Mouse (Mus musculus): ENCODE measurements around the gene Wnk1.
"Not testable (repeated sequence)": the region's sequence is repeated elsewhere in the genome, so short reads cannot be mapped to it uniquely, and the experiment has no call there.

The Wnk1 gene

DNA sequence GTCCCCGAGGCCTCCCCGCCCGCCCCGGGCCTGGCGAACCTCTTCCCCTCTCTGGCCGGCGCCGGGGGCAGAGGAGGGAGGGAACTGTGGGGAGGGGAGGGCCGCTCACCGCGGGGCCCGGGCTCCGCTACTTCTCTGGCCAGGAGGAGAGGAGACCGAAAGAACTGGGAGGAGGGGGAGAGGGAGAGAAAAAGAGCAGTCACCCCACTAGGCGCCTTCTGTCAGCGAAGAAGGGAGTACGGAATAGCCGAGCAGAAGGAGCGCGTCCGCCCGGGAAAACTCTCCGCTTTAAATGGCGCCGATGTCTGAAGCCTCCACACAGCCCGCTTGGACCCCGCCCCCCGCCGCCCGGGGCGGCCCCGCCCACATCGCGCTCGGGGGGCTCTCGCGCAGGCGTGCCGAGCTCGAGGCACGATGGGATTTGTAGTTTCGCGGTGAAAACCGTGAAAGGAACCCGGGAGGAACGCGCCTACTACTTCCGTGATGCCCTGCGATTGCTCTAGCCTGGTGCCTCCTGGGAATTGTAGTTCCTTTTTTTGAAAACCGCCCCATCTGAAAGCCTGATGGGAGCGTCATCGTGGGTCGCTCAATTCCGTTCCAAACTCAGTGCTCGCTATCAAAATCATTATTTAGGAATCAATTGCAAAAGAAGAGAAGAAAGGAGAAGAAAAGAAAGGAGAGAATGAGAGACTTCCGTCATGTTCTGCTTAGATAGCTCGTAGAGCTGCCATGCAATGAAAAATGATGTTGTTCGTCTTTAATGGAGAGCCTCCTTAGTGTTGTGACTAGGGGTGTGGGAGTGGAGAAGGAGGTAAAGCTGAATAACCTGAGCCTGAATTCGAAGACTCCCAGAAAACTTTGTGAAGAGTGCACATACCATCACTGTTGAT, at the start of gene Wnk1:
Gene Wnk1, minus strand, starts transcription at position 307 of the 890 bp plus-strand sequence.
- peak; percentile 99 for DNase-seq

DNA sequence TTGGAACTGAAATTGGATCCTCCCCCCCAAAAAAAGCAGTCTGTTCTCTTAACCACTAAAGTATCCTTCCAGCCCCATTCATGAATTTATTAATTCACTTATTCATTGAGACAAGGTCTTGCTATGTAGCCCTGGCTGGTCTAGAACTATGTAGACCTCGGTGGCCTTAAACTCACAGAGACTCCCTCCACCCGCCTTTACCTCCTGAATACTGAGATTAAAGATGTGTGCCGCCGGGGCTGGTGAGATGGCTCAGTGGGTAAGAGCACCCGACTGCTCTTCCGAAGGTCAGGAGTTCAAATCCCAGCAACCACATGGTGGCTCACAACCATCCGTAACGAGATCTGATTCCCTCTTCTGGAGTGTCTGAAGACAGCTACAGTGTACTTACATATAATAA, 48.6 kb upstream of the Wnk1 start:
- not testable (repeated sequence) for DNase-seq

DNA sequence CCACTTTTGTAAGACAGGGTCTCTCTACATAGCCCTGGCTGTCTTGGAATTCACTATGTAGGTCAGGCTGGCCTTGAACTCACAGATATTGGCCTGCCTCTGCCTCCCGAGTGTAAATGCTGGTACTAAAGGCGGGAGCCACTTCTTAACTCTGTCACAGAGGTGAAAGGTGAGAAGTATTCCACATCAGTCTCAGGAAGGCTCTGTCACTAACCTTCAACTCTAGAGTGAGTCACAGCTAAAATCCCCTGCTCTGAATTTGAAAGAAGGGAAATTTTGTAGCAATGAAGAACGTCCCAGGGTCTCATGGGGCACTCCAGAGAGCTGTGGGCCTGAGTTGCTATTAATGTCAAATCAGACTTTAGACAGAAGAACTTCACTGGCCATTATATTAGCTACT, 47.4 kb upstream of the Wnk1 start:
- DNase-seq = no peak

DNA sequence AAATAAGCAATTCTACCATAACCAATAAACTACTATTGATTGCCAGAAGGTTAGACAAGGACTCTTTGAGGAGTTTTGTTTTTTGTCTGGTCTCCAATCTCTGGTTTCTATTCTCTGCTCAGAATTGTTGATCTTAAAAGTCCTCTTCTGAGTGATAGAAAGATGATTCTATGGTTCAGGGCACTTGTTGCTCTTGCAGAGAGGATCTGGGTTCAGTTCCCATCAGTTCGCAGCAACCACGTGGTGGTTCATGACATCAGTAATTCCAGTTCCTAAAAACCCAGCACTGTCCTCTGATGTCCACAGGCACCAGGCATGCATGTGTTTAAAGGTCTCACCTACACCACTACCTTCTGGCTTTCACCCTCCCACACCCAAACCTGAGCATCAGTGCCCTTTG, 46.5 kb upstream of the Wnk1 start:
- DNase-seq = no peak

DNA sequence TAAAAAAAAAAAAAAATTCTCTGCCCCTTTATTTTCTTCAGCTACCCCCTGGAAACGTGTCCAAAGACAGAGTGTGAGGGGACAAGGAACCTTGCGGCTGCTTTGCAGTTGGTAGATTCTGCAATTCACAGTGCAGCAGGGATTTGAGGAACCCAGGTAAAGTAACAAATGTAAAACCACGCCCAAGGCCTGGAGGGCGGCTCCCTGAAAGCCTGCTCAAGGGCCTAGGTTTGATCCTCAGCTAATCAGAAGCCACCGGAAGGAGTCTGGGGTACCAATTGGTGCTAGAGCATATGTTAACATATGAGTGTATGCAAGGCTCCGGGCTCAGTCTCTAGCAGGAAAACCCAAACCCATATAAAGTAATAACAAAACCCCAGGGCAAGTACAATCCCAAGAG, 45.0 kb upstream of the Wnk1 start:
- DNase-seq = no peak

DNA sequence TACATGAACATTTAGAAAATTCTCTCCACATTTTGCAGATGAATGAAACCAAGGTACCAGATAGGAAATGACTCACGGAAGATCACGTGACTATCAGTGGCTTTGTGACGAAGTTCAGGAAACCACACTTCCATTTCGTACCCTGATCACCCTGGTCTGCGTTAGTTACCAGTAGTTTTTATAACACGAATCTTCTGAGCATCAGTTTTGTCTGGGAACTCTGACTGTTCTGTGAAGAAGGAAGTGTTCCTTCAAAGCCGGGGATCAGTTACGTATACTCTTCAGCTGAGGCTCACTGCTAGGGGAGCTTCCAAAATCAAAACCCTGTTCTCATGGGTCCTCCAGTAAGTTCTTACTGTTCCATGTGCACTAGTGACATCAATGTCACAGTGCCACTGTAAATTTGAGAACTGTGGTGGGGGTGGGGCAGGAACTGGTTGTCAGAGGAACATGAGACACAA, 44.5 kb upstream of the Wnk1 start:
- DNase-seq = no peak

DNA sequence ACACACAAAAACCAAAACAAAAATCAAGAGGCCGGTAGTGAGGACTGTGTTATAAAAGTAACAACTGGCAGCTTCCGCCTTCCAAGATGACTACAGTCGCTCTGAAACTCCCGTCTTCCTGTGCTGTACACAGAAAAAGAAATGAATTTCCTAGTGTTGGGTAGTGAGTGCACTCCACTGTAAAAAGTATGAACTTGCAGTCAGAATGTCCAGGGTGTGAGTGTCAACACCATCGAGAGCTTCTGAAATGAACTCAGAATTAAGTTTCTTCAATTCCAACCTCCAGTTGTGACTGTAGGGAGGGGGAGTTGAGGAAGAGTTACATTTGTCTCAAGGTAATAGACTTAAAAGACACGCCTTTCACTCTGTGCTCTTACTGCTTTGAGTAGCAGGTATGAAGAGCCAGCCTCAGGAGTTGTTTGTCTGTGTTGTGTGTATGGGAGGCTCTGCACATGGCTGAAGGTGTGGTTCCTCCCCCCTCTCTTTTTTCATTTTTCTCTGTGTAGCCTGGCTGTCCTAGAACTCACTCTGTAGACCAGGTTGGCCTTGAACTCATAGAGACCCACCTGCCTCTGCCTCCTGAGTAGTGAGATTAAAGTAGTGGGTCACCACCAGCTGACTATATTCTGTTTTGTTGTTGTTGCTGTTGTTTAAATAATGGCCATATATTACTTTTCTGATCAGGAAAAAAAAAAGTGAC, 43.9 kb upstream of the Wnk1 start:
- DNase-seq = no peak

DNA sequence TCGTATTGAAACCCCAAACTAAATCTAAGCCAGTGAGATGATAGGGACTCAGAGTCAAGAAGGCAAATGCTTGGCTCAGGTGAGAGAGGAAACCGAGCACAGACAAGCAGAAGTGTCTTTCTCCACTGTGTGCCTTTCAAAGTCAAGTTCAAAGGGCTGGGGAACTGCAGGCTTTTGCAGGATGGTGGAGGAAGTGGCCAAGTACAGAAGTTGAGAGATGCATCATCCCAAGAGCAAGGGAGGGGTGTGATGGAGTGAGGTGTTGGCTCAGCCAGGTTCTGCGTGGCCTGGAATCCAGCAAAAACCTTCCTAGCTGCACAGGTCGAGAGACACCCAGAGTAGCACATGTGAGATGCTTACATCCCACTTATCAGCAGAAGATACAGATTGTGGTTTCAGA, 43.0 kb upstream of the Wnk1 start:
- no peak for DNase-seq

DNA sequence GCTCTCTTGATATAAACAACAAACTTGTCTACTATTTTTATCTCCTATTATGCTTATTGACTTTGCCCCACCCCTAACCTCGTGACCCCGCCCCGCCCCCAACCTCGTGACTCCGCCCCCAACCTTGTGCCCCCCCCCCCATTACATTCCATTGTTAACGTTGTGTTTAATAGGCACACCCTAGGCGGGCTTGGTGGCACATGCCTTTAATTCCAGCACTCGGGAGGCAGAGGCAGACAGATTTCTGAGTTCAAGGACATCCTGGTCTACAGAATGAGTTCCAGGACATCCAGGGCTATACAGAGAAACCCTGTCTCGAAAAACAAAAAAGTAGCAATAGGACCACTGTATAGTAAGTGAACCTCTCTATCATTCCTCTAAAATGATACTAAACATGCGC, 41.1 kb upstream of the Wnk1 start:
- no peak for DNase-seq

DNA sequence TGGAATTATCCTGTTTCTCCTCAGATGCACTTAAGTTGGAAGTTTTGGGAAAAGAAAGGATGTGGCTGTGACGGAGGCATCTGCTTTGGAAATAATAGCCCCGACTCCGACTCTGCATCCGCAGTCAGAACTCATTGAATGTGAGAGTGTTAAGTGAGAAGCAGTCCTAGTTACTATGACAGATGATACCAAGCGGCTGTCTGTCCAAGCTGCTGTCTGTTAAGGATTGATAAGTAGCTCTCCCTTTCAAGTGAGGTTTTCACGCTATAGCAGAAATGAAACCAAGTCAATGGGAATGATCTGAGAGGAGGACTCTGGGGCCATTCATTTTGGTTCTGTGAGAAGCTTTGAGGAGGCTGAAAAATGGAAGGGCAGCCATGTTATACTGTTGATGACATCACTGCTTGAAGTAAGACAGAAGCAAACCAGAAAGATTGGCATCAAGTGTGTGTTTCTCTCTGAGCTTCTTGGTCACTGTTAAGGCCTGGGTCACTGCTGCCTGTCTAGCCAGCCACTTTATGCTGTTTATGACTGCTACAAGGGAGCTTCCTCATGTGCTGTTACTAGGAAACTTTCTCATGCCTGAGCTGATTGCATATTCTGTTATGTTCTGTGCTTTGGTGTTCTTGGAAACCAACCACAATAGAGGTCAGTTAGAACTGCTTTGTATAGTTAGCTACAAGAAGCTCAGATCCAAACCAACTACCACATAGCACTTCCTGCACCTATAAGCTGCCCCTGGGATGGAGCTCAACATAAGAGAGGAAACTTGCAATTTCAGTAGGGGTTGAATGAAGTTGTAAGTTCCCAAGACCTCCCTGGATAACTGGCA, 38.4 kb upstream of the Wnk1 start:
- DNase-seq = no peak

DNA sequence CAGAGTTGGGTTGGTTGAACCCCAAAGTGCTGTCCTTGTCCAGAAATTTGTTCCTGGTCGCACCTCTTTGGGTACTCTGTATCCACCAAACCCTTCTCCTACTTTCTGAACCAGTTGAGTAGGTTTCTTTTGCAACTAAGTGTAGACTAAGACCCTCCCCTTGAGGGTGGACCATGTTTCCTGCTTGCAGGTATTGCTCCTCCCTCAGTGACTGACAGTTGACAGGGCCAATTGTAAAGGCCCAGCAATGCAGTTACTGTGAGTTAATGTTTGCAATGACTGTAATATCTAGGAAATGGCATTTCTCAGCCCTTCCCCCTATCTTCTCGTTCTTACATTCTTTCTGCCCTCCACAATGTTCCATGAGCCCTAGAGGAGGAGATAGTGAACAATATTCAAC, 34.2 kb upstream of the Wnk1 start:
- DNase-seq = no peak

DNA sequence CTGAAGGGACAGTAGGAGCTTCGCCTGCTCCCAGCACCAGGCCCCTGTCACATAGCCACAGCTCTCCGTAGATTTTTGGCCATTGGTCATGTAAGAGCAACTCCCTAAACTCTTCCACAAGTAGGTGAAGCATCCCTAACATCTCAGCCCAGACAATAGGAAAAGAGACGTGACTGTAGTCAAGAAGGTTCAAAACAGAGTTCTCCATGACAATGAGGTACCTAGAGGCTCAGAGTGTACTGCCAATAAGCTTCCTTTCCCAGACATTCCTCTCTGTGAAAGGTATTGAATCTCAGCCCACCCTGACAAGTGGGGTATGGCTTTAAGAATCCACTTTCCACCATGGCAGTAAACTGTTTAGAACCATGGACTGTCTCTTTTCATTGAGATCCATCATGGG, 31.1 kb upstream of the Wnk1 start:
- no peak for DNase-seq

DNA sequence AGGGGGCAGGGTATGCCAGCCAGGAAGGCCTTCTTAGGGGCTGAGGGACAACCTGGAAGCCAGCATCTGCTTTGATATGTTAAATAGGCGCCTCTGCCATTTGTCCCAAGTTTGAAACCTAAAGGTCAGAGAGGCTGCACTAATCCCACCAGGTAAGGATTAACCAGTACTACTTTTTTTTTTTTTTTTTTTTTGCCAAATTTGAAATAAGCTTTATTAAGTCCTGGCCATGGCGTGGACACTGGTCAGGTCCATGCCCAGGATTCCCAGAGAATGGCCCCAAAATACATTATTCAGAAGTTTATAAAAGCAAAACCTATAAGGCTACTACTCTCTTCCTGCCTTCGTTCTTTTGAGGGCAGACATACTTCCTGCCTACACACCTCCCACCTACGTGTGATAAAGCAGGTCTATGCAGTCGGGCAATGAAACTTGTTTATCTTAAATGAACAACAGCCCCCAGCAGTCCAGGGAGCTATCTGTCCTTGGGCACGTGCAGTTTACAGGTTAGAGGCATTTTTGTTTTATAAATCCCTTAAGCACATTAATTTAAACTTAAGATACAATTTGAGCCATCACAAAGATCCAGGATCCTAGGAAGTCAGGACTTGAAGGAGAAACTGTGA, 27.2 kb upstream of the Wnk1 start:
- no peak for DNase-seq

DNA sequence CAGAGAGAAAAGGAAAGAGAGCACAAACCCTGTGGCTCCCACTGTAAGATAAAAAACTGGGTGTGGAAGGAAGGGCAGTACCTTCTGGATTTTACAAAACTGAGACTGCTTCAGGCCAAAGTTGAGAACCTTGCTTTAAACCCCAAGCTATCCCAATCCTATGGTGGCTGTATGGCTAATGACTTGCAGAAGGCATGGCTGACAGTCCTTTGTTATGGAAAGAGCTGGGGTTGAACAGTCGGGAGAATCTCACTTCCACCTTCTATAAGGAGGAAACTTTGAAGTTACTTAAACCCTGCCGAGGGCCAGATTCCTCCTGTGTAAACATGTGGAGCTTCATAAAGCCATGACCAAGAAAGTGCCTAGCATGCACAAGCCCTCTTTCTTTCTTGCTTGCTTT, 26.2 kb upstream of the Wnk1 start:
- DNase-seq = no peak

DNA sequence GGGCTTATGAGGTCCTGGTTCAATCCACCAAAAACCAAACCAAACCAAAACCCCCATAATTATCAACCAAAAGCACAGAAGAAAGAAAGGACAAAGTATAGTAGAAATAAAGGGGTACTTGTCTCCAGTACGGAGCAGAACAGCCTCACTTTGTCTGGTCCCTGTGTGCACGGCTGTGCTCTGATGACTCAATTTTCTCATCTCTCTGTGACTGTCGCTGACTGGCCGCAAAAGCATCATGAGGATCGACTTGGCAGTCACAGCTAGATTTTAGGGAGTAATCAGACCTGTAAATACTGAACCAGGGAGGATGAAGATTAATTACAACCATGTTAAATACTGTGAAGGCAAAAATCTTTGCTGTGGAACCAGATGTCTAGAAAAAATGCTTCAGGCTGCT, 24.5 kb upstream of the Wnk1 start:
- peak; percentile 5 for DNase-seq

DNA sequence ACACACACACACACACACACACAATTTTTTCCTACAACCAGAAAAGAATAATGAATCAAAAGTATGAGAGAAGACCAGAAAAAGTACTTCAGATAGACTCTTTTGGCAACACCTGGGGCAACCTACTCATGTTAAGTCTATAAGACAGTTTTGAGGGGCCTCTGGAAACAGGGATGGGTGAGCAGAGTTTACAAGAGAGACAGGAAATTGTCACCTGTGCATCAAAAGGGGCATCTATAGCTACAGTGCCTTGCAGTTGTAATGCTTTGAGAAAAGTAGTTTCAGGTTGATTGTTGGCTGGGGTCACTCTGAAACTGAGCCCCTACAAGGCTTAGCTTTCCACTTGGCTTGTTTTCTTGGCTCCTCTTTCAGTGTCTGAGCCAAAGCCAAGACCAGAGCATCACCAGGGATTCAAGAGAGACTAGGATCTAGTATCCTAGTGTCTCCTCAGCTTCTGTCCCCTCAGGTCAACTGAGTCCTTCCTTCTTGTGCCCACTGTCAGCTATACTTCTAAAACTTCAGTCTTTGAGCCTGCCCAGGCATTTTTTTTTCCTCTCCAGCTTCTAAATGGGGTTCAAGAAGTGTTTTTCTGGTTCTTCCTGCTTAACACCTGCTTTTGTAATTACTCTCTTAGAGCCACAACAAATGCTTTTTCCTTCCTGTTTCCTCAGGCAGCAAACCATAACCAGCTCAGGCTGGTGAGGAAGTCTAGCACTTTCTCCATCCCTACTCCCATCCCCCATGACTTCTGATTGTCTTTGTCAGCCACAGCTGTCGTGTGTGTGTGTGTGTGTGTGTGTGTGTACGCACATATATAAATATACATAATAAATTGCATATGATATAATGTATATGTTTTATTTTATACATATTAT, 17.4 kb upstream of the Wnk1 start:
- no peak for DNase-seq

DNA sequence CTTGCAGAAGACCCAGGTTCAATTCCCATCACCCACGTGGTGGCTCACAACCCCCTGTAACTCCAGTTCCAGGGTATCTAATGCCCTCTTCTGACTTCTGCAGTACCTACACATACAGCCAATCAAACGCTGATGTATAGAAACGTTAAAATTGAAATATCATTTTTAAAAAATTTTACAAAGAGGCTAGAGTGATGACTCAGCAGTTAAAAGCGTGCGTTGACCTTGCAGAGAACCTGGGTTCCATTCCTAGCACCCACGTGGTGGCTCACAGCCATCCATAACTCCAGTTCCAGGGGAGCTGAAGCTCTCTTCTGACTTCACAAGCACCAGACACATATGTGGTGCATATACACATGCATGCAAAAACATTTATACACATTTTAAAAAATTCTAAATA, 15.9 kb upstream of the Wnk1 start:
- DNase-seq = no peak

DNA sequence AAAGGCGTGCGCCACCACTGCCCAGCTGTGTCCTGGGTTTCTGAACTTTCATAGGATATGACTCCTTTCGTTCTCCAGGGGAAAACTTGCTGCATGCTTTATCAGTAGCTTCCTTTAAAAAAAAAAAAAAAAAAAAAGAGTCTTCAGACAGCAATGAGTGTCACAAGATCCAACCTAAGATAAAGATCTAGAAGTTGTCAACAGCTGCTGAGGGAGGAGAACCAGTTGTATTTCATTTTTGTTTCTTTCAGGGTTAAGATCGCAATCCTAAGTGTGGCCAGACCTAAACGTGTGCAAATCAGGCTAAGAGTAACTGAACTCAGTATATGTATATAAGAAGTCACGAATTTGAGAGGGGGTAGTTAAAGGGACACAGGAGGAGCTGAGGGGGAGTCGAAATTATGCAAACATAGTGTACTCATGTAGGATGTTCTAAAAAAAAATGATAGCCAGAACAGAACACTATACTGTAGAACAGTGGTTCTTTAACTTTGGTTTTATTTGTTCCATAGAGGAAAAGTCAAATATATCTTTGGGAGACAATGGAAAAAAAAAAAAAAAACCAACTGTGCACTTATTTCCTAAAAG, 9.3 kb upstream of the Wnk1 start:
- DNase-seq = no peak

DNA sequence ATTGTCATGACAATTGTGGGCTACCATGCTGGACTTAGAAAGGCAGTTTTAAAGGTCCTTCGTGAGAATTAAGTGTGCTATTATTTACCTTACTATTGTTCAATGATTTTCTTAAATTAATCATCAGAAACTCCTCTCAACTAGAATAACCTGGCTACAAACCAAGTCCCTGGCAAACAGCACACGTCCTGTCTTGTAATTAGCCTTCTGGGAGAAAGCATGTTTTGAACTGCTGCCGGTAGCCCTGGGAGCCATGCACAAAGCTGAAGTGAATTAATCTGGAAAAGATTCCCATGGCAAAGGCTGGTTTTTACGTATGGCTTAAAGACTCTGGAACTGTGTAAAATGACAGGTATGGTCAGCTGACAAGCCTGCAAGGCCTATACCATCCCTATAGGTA, 6.9 kb upstream of the Wnk1 start:
- DNase-seq = no peak

DNA sequence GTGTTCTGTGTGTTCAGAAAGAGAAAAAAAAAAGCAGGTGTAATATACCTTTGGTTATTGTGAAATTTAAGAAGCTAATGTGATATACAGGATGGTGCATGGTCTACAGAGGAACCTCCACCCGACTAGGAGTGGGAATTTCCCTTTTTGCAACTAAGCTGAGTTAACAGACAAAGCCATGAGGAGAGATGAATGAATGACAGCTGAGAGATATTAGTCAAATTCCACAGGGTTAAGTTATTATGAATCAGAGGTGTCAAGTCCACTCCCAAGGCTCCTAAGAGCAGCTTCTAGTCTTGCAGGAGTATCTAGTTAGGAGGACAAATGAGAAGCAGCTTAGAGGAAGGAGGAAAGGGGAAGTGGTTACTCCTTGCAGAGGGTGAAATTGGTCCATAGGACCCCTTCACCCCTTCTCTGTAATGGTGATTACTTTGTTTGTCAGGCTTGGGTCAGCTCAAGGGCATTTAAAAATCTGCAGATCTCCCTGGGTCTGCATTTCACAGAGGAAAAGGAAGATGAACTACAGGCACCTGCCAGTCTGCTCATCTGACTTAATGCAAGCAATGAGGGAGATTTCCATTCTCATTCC, 4.3 kb upstream of the Wnk1 start:
- DNase-seq = no peak

DNA sequence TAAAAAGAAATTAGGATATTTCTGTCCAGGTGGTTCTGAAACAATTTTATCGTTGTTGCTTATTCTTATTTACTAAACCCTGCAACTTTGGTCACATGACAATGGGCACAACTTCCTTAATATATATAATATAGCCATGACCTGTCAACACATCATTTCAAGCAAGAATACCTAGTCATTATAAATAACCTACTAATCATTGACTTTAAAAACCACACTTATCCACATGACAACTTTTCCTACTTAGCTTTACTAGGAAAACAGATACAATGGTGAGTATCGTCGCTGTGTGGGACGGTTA, 2.0 kb upstream of the Wnk1 start:
- no peak for DNase-seq
